Mouse (Mus musculus): ENCODE results near the gene Fmnl3. TPM values are rescaled to one million over a fixed set of nuclear protein-coding genes. Genes with fewer than 3 reads are reported as not detected.

Gene Fmnl3
- polyA plus RNA-seq (2012; rRNA removed): 21.3 and 22.4 TPM in 2 replicates

GRCm38 (mm10) chr15:99370259-99370691, at the start of gene Fmnl3:
Fmnl3 (minus strand) TSS chr15:99370482.

GRCm38 (mm10) chr15:99392486-99393385, 22.5 kb upstream of the Fmnl3 start, which contains the start of gene Tmbim6:
Tmbim6 (plus strand) TSS chr15:99392882.

GRCm38 (mm10) chr15:99295484-99295981, 74.7 kb downstream of the Fmnl3 start, which contains the start of gene Fam186b:
Fam186b (minus strand) TSS chr15:99295888.

GRCm38 (mm10) chr15:99294813-99295374, 75.4 kb downstream of the Fmnl3 start, which contains the start of gene Prpf40b:
Prpf40b (plus strand) TSS chr15:99295087.

Other genes with a start within 250 kb of the Fmnl3 start
- 37.9 and 39.9 TPM in 2 replicates for gene Spats2, start 244.6 kb downstream of the Fmnl3 start, polyA plus RNA-seq (2012; rRNA removed)
- gene Kcnh3, start 145.6 kb downstream of the Fmnl3 start, polyA plus RNA-seq (2012; rRNA removed): 12.2 and 12.6 TPM in 2 replicates
- 142 and 145 TPM in 2 replicates for gene Mcrs1, start 118.5 kb downstream of the Fmnl3 start, polyA plus RNA-seq (2012; rRNA removed)
- gene Prpf40b, start 75.4 kb downstream of the Fmnl3 start, polyA plus RNA-seq (2012; rRNA removed): 181 and 191 TPM in 2 replicates
- 0.58 and 0.78 TPM in 2 replicates for gene Fam186b, start 74.6 kb downstream of the Fmnl3 start, polyA plus RNA-seq (2012; rRNA removed)
- 211 and 217 TPM in 2 replicates for gene Tmbim6, start 22.4 kb upstream of the Fmnl3 start, polyA plus RNA-seq (2012; rRNA removed)
- gene Nckap5l, start 87.3 kb upstream of the Fmnl3 start, polyA plus RNA-seq (2012; rRNA removed): 15.9 and 17.0 TPM in 2 replicates
- 10.5 and 11.0 TPM in 2 replicates for gene Bcdin3d, start 104.2 kb upstream of the Fmnl3 start, polyA plus RNA-seq (2012; rRNA removed)
- gene Faim2, start 157.7 kb upstream of the Fmnl3 start, polyA plus RNA-seq (2012; rRNA removed): 15.3 and 20.9 TPM in 2 replicates
- not detected in 2 replicates for gene Aqp2, start 208.6 kb upstream of the Fmnl3 start, polyA plus RNA-seq (2012; rRNA removed)
- gene Aqp5, start 220.3 kb upstream of the Fmnl3 start, polyA plus RNA-seq (2012; rRNA removed): 0.67 and 0.79 TPM in 2 replicates
- gene Aqp6, start 230.9 kb upstream of the Fmnl3 start, polyA plus RNA-seq (2012; rRNA removed): 0.21 and 0.47 TPM in 2 replicates